Mouse (Mus musculus): ENCODE results near the gene Babam2. TPM values are rescaled to one million over a fixed set of nuclear protein-coding genes. Genes with fewer than 3 reads are reported as not detected.

The Babam2 gene
- total and polyA plus RNA-seq, 2 experiments from 2014 or later = 31.2 to 66.2 TPM

DNA sequence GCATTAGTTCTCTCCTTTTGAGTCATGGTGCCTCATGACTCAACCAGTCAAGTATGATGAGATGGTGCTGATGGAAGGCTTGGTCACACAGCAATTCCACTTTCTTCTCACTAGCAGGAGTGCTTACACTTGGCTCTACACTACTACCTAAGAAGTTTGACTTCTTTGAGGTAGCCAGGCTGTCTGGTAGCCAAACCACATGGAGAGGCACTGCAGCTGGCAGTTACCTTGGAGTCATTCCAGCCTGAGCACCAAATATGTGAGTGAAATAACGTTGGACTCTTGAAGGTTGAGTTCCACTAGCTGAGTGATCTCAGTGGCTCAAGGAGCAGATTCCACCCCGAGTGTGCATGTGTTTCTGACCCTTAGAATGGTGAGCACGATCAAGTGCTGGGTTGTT is 57.8 kb downstream of the Babam2 start:
- no peaks in the 10 kb centered on the region for H3K36me3 ChIP-seq (ENCODE audit: insufficient read depth, low read length)
- no peak overlapping the region for H3K9ac ChIP-seq (replicated peaks; ENCODE audit: low read length)
- no peaks in the 10 kb centered on the region for H3K4me1 ChIP-seq (ENCODE audit: insufficient read depth, low read length)
- WGBS = 76% methylated on average over 3 of the region's 3 CpGs
- no peak overlapping the region for H3K27ac ChIP-seq
- no peak for TF ChIP-seq CTCF (IDR thresholded peaks at IDR 0.05; ENCODE audit: low read depth)
- no peaks in the 10 kb centered on the region for H3K27me3 ChIP-seq (ENCODE audit: insufficient read depth, low read length)
- no peak for ATAC-seq
- H3K4me3 ChIP-seq (ENCODE audit: low read length) = no peak overlapping the region
- no peak for DNase-seq (ENCODE audit: low spot score)
- no peaks in the 10 kb centered on the region for H3K9me3 ChIP-seq (ENCODE audit: low read length)
- no peak overlapping the region for H3K4me2 ChIP-seq (ENCODE audit: low read depth, low read length)

DNA sequence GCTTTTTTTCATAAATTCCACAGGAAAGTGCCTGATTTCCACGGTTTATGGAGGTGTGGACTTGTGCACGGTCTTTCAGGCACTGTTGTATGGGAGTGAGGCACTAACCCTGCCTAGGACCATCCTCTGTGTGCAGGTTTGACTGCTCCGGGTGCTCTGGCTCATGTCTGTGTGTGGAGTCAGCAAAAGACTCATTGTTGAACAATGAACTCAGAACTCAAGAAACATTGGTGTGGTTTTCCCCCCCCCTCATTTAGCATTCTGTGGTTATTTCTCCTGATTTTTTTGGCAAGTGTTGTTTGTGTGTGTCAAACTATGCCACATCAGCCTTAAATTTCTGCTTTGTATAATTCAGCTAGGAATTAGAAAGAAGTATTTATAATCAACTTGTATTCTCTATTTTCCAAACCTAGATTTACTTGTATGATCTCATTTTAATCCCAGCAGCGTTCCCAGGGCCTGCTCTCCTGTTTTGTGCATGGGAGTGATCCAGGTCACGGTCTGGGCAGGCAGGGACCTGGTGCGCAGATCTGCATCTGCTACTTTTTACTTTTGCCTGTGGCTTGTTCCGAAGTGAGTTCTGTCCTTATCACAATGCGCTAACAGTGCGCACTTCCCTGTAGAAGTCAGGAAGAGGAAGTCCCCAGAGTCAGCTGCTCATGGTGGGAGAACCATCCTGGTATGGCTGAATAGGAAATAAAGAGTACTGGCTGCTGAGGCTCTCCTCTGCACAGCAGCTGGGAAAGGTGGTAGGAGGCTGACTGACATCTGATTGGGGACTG is 61.0 kb downstream of the Babam2 start:
- Histone ChIP-seq H3K4me2 (ENCODE audit: low read depth, low read length) (no peak overlapping the region), H3K4me3 (ENCODE audit: low read length) (no peak overlapping the region), H3K4me1 (ENCODE audit: insufficient read depth, low read length) (no peaks in the 10 kb centered on the region), H3K9ac (replicated peaks; ENCODE audit: low read length) (no peak overlapping the region), H3K36me3 (ENCODE audit: insufficient read depth, low read length) (no peaks in the 10 kb centered on the region), H3K27ac (no peak overlapping the region), H3K9me3 (ENCODE audit: low read length) (no peaks in the 10 kb centered on the region), H3K27me3 (ENCODE audit: insufficient read depth, low read length) (no peaks in the 10 kb centered on the region)
- ATAC-seq = no peak
- no peak for TF ChIP-seq CTCF (IDR thresholded peaks at IDR 0.05; ENCODE audit: low read depth)
- 86% methylated on average over 9 of the region's 9 CpGs for WGBS
- DNase-seq (ENCODE audit: low spot score) = no peak

DNA sequence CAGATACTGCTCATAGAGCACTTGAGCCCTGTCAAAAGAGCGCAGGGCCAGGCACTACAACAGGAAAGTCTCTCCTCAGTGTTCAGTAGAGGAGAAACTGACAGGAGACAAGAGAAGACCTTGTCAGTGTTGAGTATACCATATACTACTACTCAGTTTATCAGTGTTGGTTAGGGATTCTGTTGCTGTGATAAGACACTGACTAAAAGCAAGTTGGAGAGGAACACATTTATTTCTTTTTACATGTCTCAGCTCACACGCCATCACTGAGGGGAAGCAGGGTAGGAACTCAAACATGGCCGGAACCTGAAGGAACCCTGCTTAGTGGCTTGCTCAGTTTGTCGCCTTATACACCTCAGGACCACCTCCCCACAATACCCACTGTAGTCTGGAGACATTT is 64.4 kb downstream of the Babam2 start:
- no peak for DNase-seq (ENCODE audit: low spot score)
- no peak for TF ChIP-seq CTCF (IDR thresholded peaks at IDR 0.05; ENCODE audit: low read depth)
- H3K4me2 ChIP-seq (ENCODE audit: low read depth, low read length) = no peak overlapping the region
- no peak overlapping the region for H3K4me3 ChIP-seq (ENCODE audit: low read length)
- no peak for ATAC-seq
- H3K27ac ChIP-seq = no peak overlapping the region
- no peaks in the 10 kb centered on the region for H3K4me1 ChIP-seq (ENCODE audit: insufficient read depth, low read length)
- no peaks in the 10 kb centered on the region for H3K36me3 ChIP-seq (ENCODE audit: insufficient read depth, low read length)
- H3K27me3 ChIP-seq (ENCODE audit: insufficient read depth, low read length) = no peaks in the 10 kb centered on the region
- no peak overlapping the region for H3K9ac ChIP-seq (replicated peaks; ENCODE audit: low read length)
- WGBS = 98% methylated on average over 4 of the region's 4 CpGs
- no peaks in the 10 kb centered on the region for H3K9me3 ChIP-seq (ENCODE audit: low read length)

DNA sequence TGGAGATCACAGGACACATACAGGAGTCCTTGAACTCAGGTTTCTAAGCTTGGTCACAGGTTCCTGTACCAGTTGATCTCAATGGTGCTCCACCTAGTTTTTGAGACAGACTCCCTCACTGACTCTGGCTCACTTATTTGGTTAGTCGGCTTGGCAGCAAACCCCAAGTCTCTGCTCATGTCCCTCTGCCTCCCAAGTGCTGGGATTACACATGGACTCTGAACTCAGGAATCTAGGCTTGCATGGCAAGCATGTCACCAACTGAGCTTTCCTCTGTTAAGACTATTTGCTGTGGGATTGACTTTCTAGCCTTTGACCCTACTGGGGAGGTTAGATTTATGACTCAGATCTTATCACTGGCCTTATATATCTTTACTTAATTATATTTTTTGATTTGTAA is 65.3 kb downstream of the Babam2 start:
- ATAC-seq (no peak), DNase-seq (ENCODE audit: low spot score) (no peak)
- no peak overlapping the region for H3K4me2 ChIP-seq (ENCODE audit: low read depth, low read length)
- WGBS = 85% methylated on average over 1 of the region's 1 CpGs
- no peak overlapping the region for H3K27ac ChIP-seq
- H3K4me3 ChIP-seq (ENCODE audit: low read length) = no peak overlapping the region
- H3K9me3 ChIP-seq (ENCODE audit: low read length) = no peaks in the 10 kb centered on the region
- no peaks in the 10 kb centered on the region for H3K27me3 ChIP-seq (ENCODE audit: insufficient read depth, low read length)
- H3K4me1 ChIP-seq (ENCODE audit: insufficient read depth, low read length) = no peaks in the 10 kb centered on the region
- no peak overlapping the region for H3K9ac ChIP-seq (replicated peaks; ENCODE audit: low read length)
- H3K36me3 ChIP-seq (ENCODE audit: insufficient read depth, low read length) = no peaks in the 10 kb centered on the region
- no peak for TF ChIP-seq CTCF (IDR thresholded peaks at IDR 0.05; ENCODE audit: low read depth)

DNA sequence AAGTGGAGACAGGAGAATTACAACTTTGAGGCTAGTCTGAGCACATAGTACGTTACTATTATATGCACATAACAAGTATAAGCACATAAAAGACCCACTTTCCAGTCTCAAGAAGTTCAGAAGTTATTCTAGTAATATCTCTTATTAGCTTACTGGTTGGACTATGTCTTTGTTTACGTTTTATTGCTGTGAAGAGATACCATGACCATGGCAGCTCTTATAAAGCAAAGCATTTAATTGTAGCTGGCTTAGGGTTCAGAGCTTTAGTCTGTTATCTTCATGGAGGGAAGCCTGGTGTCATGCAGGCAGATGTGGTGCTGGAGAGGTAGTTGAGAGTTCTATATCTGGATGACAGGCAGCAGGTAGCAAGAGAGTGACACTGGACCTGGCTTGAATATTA is 68.3 kb downstream of the Babam2 start:
- Histone ChIP-seq H3K4me1 (ENCODE audit: insufficient read depth, low read length) (no peaks in the 10 kb centered on the region), H3K4me2 (ENCODE audit: low read depth, low read length) (no peak overlapping the region), H3K36me3 (ENCODE audit: insufficient read depth, low read length) (no peaks in the 10 kb centered on the region), H3K9me3 (ENCODE audit: low read length) (no peaks in the 10 kb centered on the region), H3K9ac (replicated peaks; ENCODE audit: low read length) (no peak overlapping the region), H3K27me3 (ENCODE audit: insufficient read depth, low read length) (no peaks in the 10 kb centered on the region), H3K4me3 (ENCODE audit: low read length) (no peak overlapping the region), H3K27ac (no peak overlapping the region)
- TF ChIP-seq CTCF (IDR thresholded peaks at IDR 0.05; ENCODE audit: low read depth) = no peak
- no peak for ATAC-seq
- WGBS = 91% methylated on average over 2 of the region's 2 CpGs
- no peak for DNase-seq (ENCODE audit: low spot score)

DNA sequence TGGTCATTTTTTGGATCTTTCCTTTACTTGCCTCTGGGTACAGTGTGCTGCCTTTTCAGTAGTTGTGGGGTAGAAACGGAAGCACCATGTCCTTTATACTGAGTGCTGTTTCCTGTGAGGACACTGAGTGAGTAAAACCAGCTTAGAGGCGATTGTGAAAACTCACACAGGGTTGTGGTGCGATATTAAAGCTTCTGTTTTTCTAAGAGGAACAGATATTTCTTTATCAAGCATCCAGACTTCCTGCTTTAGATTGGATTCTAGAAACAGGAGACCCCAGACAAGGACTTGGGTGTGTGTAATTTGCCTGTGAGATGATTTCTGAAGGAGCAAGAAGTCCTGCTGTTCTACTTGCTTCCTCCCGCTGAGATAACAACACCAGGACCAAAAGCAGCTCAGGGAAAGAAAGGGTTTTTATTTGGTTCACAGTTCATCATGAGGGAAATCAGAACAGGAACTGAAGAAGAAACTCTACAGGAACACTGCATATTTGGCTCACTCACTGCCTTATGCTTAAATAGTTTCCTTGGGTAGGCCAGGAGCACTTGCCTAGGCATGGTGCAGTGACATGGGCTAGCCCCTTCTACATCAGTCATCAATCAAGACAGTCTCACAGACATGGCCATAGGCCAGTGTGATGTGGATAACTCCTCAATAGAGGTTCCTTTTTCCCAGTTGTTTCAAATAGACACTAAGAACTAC is 69.5 kb downstream of the Babam2 start:
- Histone ChIP-seq H3K4me3 (ENCODE audit: low read length) (no peak overlapping the region), H3K4me1 (ENCODE audit: insufficient read depth, low read length) (no peaks in the 10 kb centered on the region), H3K4me2 (ENCODE audit: low read depth, low read length) (no peak overlapping the region), H3K27ac (no peak overlapping the region), H3K27me3 (ENCODE audit: insufficient read depth, low read length) (no peaks in the 10 kb centered on the region), H3K9ac (replicated peaks; ENCODE audit: low read length) (no peak overlapping the region), H3K36me3 (ENCODE audit: insufficient read depth, low read length) (no peaks in the 10 kb centered on the region), H3K9me3 (ENCODE audit: low read length) (no peaks in the 10 kb centered on the region)
- no peak for TF ChIP-seq CTCF (IDR thresholded peaks at IDR 0.05; ENCODE audit: low read depth)
- 70% methylated on average over 4 of the region's 4 CpGs for WGBS
- DNase-seq (ENCODE audit: low spot score) (no peak), ATAC-seq (no peak)

DNA sequence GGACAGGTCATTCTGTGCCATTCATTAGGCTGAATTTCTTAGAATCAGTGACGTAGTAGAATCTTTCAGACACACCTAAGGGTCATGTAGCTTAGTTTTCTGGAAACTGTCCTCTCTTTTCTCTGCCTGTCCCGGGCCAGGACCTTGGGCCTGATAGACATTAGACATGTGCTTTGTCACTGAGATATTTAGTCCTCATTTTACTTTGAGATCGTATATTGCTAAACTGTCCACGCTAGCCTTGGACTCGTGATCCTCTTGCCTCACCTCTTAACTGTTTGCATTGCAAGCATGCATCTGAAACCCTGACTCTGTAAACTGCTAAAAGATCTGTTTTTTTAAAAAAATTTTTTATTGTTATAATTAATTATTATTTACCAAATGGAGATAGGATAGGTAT is 74.0 kb downstream of the Babam2 start:
- WGBS = 90% methylated on average over 5 of the region's 5 CpGs

More for the DNA sequence above, 74.0 kb downstream of the Babam2 start:
- no peak overlapping the region for H3K4me2 ChIP-seq (ENCODE audit: low read depth, low read length)
- DNase-seq (ENCODE audit: low spot score) (no peak), ATAC-seq (no peak)
- no peaks in the 10 kb centered on the region for H3K4me1 ChIP-seq (ENCODE audit: insufficient read depth, low read length)
- H3K36me3 ChIP-seq (ENCODE audit: insufficient read depth, low read length) = no peaks in the 10 kb centered on the region
- no peaks in the 10 kb centered on the region for H3K9me3 ChIP-seq (ENCODE audit: low read length)
- no peak for TF ChIP-seq CTCF (IDR thresholded peaks at IDR 0.05; ENCODE audit: low read depth)
- no peak overlapping the region for H3K27ac ChIP-seq
- H3K4me3 ChIP-seq (ENCODE audit: low read length) = no peak overlapping the region
- H3K9ac ChIP-seq (replicated peaks; ENCODE audit: low read length) = no peak overlapping the region
- H3K27me3 ChIP-seq (ENCODE audit: insufficient read depth, low read length) = no peaks in the 10 kb centered on the region
